Mouse (Mus musculus): ENCODE results near the gene Neurod1. TPM values are rescaled to one million over a fixed set of nuclear protein-coding genes. Genes with fewer than 3 reads are reported as not detected.

Neurod1 gene
- total and polyA plus RNA-seq, 3 experiments: not detected

- in situ Hi-C loops (cut with MboI; ENCODE audit: low pct_ligation_motif_present, low pct_unique_long_range_greater_than_20kb, low sequenced_read_pairs): no loop called here
These were observed 7.2 kb downstream of the Neurod1 start for GRCm38 (mm10) chr2:79449371-79449770.

GRCm38 (mm10) chr2:79447198-79447597, 9.4 kb downstream of the Neurod1 start:
- TF ChIP-seq RAD21 (IDR thresholded peaks at IDR 0.05; ENCODE audit: low read depth, low read length) (no peak), BHLHE40 (IDR thresholded peaks at IDR 0.05; ENCODE audit: low read depth, low read length) (peak; percentile 44), NELFE (IDR thresholded peaks at IDR 0.05; ENCODE audit: low read depth, low read length) (no peak), MAFK (IDR thresholded peaks at IDR 0.05; ENCODE audit: insufficient replicate concordance, low read length) (no peak), ELF1 (IDR thresholded peaks at IDR 0.05; ENCODE audit: low read depth, low read length) (no peak), EP300 (IDR thresholded peaks at IDR 0.05; ENCODE audit: low read length) (peak; percentile 66), ZMIZ1 (IDR thresholded peaks at IDR 0.05; ENCODE audit: low read depth, low read length) (no peak), USF1 (IDR thresholded peaks at IDR 0.05; ENCODE audit: low read depth, low read length) (no peak), TCF12 (IDR thresholded peaks at IDR 0.05; ENCODE audit: low read depth, low read length) (no peak), PAX5 (IDR thresholded peaks at IDR 0.05; ENCODE audit: low read length) (no peak), ZC3H11A (IDR thresholded peaks at IDR 0.05; ENCODE audit: low read depth, low read length) (no peak), SMC3 (IDR thresholded peaks at IDR 0.05; ENCODE audit: low read depth, low read length) (no peak), TBP (conservative IDR thresholded peaks at IDR 0.05; ENCODE audit: low read depth, low read length) (no peak), CHD2 (IDR thresholded peaks at IDR 0.05; ENCODE audit: low read length) (no peak), GABPA (IDR thresholded peaks at IDR 0.05; ENCODE audit: insufficient replicate concordance, low read depth, low read length) (no peak), JUN (IDR thresholded peaks at IDR 0.05; ENCODE audit: insufficient read depth, low read depth, low read length) (0 out of 2 replicates have a peak, but pooled peaks have one; percentile 8), ETS1 (conservative IDR thresholded peaks at IDR 0.05; ENCODE audit: low read depth, low read length) (0 out of 2 replicates have a peak, but pooled peaks have one; percentile 18), RCOR1 (conservative IDR thresholded peaks at IDR 0.05; ENCODE audit: low read depth, low read length) (no peak), ZKSCAN1 (IDR thresholded peaks at IDR 0.05; ENCODE audit: borderline replicate concordance, low read depth, low read length) (peak; percentile 67; the same call in 1 of the 2 replicates)
- no peak overlapping the region for H3K27ac ChIP-seq (ENCODE audit: insufficient read depth, low read depth)
- no peaks in the 10 kb centered on the region for H3K79me2 ChIP-seq (replicated peaks; ENCODE audit: control insufficient read depth, extremely low read depth, insufficient read depth, poor library complexity, severe bottlenecking)
- no peak overlapping the region for H3K4me3 ChIP-seq (replicated peaks in 1 of 3; ENCODE audit: low read depth in 2 of 3, low read length in 2 of 3, poor library complexity in 1 of 3)
- H3K4me1 ChIP-seq (ENCODE audit: control insufficient read depth in 1 of 2, insufficient read depth in 2 of 2): peaks cover 3 to 31% of the 10 kb centered on the region in 2 experiments; a peak in 3 of 4 replicates
- no peak overlapping the region for H3K9ac ChIP-seq (ENCODE audit: insufficient read depth, low read depth)
- no peaks in the 10 kb centered on the region for H3K9me3 ChIP-seq (replicated peaks; ENCODE audit: low read length)
- no peaks in the 10 kb centered on the region for H3K27me3 ChIP-seq (replicated peaks)
- dilution Hi-C loops (cut with MboI; ENCODE audit: extremely low pct_ligation_motif_present, extremely low pct_unique_long_range_greater_than_20kb, low sequenced_read_pairs): no loop called here
- H3K4me2 ChIP-seq (ENCODE audit: insufficient read depth, low read depth, poor library complexity, severe bottlenecking): no peak overlapping the region
- peak; percentile 62 for DNase-seq (ENCODE audit: extremely low read depth)
- no peaks in the 10 kb centered on the region for H3K36me3 ChIP-seq (replicated peaks in 1 of 2; ENCODE audit: control insufficient read depth in 1 of 2, insufficient read depth in 1 of 2, low read length in 1 of 2)
- in situ Hi-C loops (cut with MboI; ENCODE audit: low pct_ligation_motif_present, low pct_unique_long_range_greater_than_20kb, low sequenced_read_pairs): no loop called here

More at GRCm38 (mm10) chr2:79449371-79449770, 7.2 kb downstream of the Neurod1 start:
- Histone ChIP-seq H3K27me3 (replicated peaks) (no peaks in the 10 kb centered on the region), H3K4me2 (ENCODE audit: insufficient read depth, low read depth, poor library complexity, severe bottlenecking) (no peak overlapping the region), H3K36me3 (replicated peaks in 1 of 2; ENCODE audit: control insufficient read depth in 1 of 2, insufficient read depth in 1 of 2, low read length in 1 of 2) (no peaks in the 10 kb centered on the region), H3K4me1 (ENCODE audit: control insufficient read depth in 1 of 2, insufficient read depth in 2 of 2) (peaks cover 0 to 22% of the 10 kb centered on the region in 2 experiments; a peak in 2 of 4 replicates), H3K79me2 (replicated peaks; ENCODE audit: control insufficient read depth, extremely low read depth, insufficient read depth, poor library complexity, severe bottlenecking) (no peaks in the 10 kb centered on the region), H3K27ac (ENCODE audit: insufficient read depth, low read depth) (no peak overlapping the region), H3K9ac (ENCODE audit: insufficient read depth, low read depth) (no peak overlapping the region), H3K4me3 (replicated peaks in 1 of 3; ENCODE audit: low read depth in 2 of 3, low read length in 2 of 3, poor library complexity in 1 of 3) (no peak overlapping the region), H3K9me3 (replicated peaks; ENCODE audit: low read length) (no peaks in the 10 kb centered on the region)
- dilution Hi-C loops (cut with MboI; ENCODE audit: extremely low pct_ligation_motif_present, extremely low pct_unique_long_range_greater_than_20kb, low sequenced_read_pairs): no loop called here
- TF ChIP-seq ZC3H11A (IDR thresholded peaks at IDR 0.05; ENCODE audit: low read depth, low read length) (no peak), E2F4 (IDR thresholded peaks at IDR 0.05; ENCODE audit: insufficient replicate concordance, low read depth, low read length) (no peak), PAX5 (IDR thresholded peaks at IDR 0.05; ENCODE audit: low read length) (no peak), MAZ (IDR thresholded peaks at IDR 0.05; ENCODE audit: low read depth, low read length) (no peak), POLR2AphosphoS2 (IDR thresholded peaks at IDR 0.05; ENCODE audit: low read depth, low read length) (no peak), POLR2A (IDR thresholded peaks at IDR 0.05; ENCODE audit: low read depth, low read length) (no peak), HCFC1 (IDR thresholded peaks at IDR 0.05; ENCODE audit: low read depth, low read length) (no peak), USF1 (IDR thresholded peaks at IDR 0.05; ENCODE audit: low read depth, low read length) (no peak)
- no peak for DNase-seq (ENCODE audit: extremely low read depth)
